Mouse (Mus musculus): ENCODE measurements around the gene Sirt6.
A peak's percentile ranks its signal among the peaks of the same experiment; 100 is the strongest.

Sirt6 gene

DNA sequence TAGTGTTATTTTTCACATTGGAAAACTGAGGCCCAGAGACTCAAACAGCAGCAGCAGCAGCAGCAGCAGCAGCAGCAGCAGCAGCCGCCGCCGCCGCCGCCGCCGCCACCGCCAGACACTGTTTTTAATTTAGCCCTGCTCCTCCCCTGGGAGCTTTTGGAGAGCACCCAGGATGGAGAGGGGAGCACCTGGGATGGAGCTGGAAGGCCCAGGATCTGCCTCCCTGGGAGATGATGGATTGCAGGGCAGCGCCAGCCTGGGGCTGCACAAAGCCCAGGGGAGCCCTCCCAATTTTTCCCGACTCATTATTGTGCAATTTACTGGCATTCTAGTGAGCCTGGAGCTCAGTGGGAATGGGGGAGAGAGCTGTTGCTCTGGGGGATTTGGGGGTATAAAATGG lies 31.0 kb downstream of the Sirt6 start:
- peak; percentile 67 to 79 for DNase-seq (ENCODE audit: inconsistent age in 2 of 2, low spot score in 1 of 2)

DNA sequence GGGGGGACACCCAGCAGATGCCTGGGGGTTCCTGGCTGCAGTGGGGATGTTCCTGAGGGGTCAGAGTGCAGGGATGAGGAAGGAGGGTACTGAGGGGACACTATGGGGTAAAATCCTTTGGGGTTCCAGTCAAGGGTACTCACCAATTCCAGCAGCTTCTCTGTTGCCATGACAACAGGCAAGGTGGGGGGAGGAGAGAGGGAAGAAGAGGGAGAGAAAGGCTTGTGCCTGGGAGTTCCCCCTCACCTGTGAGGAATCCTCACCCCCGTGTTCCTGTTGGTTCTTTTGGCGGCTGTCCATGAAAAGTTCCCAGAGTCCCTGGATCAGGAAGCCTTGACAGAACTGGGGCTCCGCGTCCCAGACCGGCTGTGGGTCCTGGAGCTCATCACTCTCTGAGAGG lies 32.0 kb downstream of the Sirt6 start:
- DNase-seq (ENCODE audit: inconsistent age in 2 of 2, low spot score in 1 of 2) = peak in 1 of 2 experiments; percentile 51

DNA sequence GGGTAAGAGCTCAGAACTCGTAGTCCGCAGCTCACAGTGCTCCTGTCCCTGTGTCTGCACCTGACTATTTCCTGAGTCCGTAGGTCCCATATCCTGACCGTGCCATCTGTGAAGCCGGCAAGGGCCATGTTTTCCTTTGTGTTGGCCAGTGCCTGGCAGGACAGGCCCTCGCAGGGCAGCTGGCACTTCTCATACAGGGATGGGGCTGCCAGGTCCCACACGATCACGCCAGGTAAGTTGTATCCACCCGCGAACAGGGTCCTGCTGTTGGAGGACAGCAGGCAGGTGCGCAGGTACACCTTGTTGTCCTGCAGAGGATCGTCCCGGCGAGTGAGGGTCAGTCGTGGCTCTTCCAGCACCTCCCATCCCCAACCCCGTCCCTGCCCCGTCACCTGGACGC lies 33.7 kb downstream of the Sirt6 start:
- DNase-seq (ENCODE audit: inconsistent age in 2 of 2, low spot score in 1 of 2) = no peak

DNA sequence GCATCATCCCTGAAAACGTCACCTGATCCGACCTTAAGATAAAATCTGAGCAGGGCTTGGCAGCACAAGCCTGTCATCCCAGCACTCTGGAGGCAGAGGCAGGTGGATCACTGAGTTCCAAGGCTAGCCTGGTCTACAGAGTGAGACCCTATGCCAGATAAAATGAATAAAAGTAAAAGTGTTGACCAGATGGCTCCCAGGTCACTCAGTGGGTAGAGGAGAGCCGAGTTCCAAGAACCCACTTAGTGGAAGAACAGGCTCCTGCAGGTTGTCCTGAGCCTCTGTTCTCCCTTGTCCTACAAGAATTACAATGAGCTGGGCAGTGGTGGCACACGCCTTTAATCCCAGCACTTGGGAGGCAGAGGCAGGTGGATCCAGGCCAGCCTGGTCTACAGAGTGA lies 34.4 kb downstream of the Sirt6 start:
- DNase-seq (ENCODE audit: inconsistent age in 2 of 2, low spot score in 1 of 2) = no peak

DNA sequence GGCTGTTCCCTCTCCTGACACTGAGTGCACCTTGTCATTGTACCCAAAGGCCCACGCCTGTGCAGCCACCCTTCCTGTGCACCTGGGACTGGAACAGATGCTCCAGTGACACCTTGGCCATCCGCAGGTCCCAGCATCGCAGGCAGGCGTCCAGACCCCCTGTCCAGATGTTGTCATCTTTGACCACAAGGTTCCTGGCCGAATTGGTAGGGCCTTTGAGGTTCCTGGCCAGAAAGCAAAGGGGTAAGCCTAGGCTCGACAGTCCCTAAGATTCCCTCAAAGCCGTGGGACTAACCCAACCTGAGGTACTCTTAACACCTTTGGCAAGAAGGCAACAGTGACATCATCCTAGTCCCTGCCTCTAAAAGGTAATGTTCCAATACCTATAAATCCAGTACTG lies 35.0 kb downstream of the Sirt6 start:
- DNase-seq (ENCODE audit: inconsistent age in 2 of 2, low spot score in 1 of 2) = no peak

DNA sequence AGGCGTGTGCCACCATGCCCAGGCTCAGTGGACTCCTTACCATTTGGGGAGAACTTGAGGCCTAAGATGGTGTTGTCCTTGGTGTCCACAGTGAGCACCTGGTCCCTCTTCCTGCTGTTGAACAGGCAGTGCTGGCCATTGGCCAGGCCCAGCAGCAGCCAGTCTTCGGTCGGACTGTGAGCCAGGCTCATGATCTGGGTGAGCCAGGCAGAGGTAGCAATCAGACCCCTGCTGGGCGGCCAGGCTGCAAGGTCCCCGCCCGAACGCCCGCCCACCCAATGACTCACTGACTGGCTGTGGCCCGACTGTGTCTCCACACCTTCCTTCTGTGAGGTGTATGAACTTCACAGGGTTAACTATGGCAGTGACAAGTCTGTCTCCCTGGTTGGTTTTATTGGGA lies 35.8 kb downstream of the Sirt6 start:
- DNase-seq (ENCODE audit: inconsistent age in 2 of 2, low spot score in 1 of 2) = no peak

DNA sequence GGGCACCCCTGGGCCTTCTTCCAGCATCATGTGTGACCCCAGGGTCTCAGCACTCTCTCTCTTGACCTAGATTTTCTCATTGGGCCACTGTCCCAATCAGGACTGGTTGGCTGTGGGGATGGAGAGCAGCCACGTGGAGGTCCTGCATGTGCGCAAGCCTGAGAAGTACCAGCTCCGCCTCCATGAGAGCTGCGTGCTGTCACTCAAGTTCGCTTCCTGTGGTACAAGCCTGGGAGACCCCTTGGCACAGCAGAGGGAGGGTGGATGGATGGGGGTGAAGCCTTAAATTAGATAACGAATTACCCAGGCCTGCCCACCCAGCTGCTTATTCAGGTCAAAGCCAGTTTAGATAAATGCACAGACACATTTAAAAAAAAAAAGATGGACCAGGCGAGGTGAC lies 38.9 kb downstream of the Sirt6 start:
- DNase-seq (ENCODE audit: inconsistent age in 2 of 2, low spot score in 1 of 2) = no peak

DNA sequence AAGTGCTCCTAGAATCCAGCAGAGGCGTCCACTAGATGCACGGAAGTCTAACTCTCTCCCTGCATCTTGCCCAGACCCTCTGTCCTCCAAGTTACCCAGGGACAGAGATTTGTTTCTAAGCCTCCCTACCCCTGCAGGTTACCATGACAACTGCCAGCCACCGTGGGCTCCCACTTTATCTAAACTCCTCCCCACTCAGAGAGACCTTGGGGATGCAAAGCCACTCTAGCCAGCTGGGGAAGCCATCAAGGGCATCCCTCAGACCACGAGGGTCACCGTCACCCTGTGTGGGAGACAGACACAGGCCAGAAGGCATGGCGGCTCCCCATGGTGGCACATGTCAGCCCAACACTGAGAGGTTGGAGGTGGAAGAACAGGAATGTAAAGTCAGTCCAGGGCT lies 44.2 kb downstream of the Sirt6 start:
- DNase-seq (ENCODE audit: inconsistent age in 2 of 2, low spot score in 1 of 2) = peak; percentile 43 to 72

DNA sequence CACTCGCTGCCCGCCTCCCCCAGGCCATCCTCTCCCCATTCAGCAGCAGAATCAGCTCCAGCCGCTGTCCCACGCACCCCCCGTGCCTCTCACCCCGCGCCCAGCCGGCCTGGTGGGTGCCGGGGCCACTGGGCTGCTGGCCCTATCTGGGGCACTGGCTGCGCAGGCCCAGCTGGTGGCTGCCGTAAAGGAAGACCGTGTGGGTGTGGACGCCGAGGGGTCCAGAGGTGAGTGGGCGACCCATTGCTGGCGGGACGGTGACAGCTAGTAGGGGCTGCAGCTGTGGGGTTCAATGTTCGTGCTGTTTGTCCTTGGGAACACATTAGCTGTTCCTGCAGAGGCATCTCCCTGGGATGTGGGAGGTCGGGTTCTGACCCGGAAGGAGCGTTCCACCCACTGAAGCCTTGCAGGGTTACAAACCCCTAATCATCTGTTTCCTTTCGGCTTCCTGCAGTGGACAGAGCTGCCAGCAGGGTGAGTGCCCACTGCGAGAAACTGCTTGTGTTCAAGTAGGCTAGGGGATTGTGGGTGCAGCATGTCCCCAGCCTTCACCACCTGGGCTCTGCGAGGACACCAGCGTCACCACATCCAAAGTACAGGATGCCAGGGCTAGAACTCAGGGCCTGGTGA lies 47.0 kb downstream of the Sirt6 start:
- peak in 1 of 2 experiments; percentile 46 for DNase-seq (ENCODE audit: inconsistent age in 2 of 2, low spot score in 1 of 2)

DNA sequence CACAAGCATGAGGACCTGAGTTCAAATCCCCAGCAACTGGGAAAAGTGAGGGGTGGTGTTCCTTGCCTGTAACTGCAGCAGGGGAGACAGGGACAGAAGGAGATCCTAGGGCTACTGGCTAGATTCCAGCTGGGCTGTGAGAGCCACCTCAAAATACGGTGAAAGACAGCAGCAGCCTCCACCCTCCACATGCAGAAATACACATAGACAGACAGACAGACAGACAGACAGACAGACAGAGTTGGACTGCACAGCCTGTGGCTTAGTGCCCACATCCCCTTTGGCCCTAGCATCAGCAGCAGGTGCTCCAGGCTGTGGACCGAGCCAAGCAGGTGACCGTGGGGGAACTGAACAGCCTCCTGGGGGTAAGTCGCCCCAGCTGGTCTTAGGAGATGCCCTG lies 47.6 kb downstream of the Sirt6 start:
- DNase-seq (ENCODE audit: inconsistent age in 2 of 2, low spot score in 1 of 2) = no peak

DNA sequence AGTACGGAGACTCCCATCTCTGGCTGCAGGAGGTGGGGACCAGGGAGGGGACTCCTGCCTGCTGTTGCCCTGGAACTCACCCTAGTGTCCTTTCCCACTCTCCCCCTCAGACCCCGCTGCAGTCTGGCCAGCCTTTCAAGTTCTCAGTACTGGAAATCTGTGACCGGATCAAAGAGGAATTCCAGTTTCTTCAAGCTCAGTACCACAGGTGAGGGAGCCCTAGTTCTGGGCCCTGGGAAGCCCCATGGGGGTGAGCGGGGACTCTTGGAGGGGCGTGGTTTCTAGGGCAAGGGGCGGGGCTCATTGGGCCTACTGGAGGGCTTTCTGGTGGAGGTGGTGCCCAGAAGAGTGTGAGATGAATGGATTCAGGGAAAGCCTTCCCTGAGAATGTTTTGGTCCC lies 51.9 kb downstream of the Sirt6 start:
- peak; percentile 75 to 86 for DNase-seq (ENCODE audit: inconsistent age in 2 of 2, low spot score in 1 of 2)

DNA sequence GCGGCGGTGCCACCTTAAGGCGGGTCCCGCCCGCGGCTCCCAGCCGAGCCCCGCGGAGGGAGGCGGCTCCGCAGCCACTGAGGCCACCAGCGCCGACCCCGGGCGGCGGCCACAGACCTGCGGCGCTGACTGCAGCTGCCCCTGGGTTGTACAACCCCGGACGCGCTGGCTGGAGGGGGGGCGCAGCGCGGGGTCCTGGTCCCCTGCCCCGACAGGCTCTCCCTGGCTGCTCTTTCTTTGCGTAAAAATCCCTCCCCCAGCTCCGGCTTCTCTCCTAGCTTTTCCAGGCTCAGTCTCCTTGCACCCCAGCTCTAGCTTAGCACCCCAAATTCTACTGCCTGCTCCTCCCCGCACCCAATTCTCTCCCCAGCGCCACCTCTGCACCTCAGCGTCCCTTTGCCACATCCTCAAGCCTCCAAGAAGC lies 52.4 kb downstream of the Sirt6 start:
- peak; percentile 77 to 84 for DNase-seq (ENCODE audit: inconsistent age in 2 of 2, low spot score in 1 of 2)

DNA sequence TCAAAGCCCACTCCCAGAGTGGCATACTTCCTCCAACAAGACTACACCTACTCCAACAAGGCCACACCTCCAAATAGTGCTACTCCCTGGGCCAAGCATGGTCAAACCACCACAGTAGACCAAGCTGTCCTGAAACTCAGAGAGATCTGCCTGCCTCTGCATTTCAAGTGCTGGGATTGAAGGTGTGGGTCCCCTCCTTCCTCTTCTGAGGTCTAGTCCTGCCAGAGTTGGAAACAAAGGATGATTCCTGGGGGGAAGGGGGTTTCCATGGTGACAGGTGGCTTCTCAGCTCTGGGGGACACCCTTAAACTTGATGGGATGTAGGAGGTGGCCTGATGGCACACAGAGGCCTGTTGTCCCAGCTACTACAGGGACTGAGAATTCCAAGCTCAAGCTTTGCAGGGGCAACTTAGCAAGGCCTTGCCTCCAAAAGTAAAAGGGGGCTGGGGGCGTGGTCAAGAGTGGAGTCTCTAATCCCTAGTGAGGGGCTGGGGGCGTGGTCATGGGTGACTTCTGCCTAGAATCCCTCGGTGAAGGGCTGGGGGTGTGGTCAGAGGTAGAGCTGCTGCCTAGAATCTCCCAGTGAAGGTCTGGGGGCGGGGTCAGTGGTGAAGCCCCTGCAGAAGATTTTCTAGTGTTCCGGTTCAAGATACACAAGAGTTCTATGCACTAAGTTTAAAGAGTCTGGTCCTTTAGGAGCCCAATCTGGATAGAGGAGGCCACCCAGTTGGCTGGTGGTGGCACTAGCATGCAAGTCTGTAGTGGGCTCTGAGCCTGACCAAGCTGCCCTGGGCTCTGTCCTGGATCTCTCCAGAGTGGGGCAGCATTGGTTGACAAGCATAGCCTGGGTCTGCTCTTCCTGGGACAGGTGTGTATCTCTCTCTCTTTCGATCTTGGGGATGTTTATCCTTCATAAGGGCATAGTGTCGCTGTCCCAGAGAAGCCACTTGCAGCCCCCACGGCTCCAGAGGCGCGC lies 53.2 kb downstream of the Sirt6 start, which contains the start of gene Tle2:
Tle2 (plus strand) TSS at position 481 of the 976 bp plus-strand sequence.
- DNase-seq (ENCODE audit: inconsistent age in 2 of 2, low spot score in 1 of 2) = peak; percentile 56 to 69

DNA sequence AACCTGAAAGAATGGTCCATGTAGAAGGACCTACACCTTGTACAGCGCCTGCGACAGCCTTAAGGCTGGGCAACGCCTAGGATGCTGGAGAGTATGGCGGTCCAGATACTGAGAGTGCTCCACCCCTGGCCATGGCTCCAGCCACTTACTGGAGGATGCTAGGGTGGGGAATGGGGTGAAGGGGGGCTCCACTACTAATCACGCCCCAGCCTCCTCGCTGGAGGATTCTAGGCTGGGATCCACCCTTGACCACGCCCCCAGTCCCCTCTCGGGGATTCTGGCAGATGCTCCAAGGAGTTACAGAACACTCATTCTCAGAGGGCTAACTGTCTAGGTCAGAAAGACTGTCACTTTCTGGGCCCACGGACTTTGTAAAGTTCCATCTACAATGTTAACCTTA lies 54.6 kb downstream of the Sirt6 start:
- DNase-seq (ENCODE audit: inconsistent age in 2 of 2, low spot score in 1 of 2) = peak; percentile 59 to 77

DNA sequence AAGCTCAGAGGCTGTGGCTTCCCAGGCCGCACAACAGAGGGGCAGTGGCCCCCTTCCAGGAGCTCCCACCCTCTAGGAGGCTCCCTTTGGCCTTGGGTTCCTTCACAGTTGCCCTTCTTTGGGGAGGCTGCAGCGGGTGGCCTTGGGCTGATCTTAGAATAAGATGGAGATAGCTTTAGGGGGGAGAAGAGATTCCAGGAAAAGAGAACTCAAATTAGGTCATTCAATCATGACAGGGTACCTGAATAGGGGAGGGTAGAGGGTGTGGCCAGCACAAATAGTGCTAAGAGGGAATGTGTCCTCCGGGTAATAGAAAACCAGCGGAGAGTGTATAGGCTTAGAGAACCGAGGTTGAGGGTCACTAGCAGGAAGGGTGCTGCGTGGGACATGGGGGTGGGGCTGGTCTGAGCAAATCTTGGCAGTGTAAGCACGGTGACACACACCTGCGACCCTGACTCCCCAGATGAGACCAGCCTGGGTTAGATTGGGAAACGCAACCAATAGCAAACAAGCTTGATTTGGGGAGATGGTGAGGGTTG lies 55.4 kb downstream of the Sirt6 start:
- DNase-seq (ENCODE audit: inconsistent age in 2 of 2, low spot score in 1 of 2) = peak; percentile 80 to 92

All from adrenal gland, adult (tissue).